Mouse (Mus musculus): ENCODE results near the gene Cdc14b. TPM values are rescaled to one million over a fixed set of nuclear protein-coding genes. Genes with fewer than 3 reads are reported as not detected.

The Cdc14b gene
- 16.1 and 16.9 TPM in 2 replicates for polyA plus RNA-seq (2015; fragmentation: Nextera tagmentation; extraction: Ambion mirVana)

DNA sequence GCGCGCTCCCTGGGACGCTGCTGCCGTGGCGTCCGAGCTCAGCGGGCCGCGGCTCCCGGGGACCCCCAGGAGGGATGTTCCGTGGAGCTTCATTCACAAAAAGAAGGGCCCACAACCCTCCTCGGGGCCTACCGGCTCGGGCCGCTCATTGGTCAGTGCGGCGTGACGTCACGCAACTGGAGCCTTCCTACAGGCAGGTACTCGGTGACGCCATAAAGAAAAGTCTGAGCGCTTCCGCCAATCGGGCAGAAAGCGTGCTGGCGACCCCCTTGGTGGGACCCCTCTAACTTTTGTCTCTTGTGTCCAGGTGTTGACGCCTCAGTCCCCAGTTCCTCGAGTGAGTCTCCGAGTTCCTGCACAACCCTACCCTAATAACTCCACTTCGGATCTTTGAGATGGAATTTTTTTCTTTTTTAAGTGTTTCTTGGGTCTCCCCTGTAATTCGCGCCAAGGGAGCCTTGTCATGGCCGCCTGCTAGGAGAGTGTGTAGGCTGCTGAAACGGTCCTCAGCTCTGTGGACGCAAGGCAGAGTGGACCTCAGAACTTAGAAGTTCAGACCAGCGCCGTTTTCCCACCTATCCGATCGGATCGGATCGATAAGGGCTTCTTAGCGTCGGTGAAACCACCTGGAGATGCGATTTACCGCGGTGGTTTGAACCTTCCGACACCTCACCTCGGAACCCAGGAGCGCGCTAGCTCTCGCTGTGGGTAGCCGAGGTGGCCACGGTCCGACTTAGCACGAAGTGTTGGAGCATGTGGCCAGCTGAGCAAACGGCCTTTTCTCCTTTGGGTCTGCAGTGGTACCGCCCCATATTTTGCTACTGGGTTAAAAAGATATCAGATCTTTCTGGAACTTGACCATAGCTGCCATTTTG is at the start of gene Cdc14b:
Cdc14b (minus strand) TSS at position 412 of the 875 bp plus-strand sequence.
- H3K4me2 ChIP-seq (replicated peaks; ENCODE audit: low read depth, low read length), result peak within 1 kb of the TSS; percentile 99
- under 1% methylated on average over 57 of the region's 57 CpGs for WGBS
- H3K9ac ChIP-seq (replicated peaks; ENCODE audit: low read length), result peak within 1 kb of the TSS; percentile 72
- no peaks in the 10 kb centered on the region for H3K9me3 ChIP-seq (ENCODE audit: low read length)
- H3K4me3 ChIP-seq (ENCODE audit: low read length), result peak within 1 kb of the TSS; percentile 63
- peak; percentile 97 for ATAC-seq (ENCODE audit: low FRiP score, low TSS enrichment)
- peaks cover 15% of the 10 kb centered on the region for H3K4me1 ChIP-seq (ENCODE audit: insufficient read depth, low read length)
- H3K36me3 ChIP-seq (ENCODE audit: insufficient read depth, low read length), result no peaks in the 10 kb centered on the region
- H3K27me3 ChIP-seq (ENCODE audit: insufficient read depth, low read length), result 0 out of 2 replicates have a peak, but pooled peaks cover 4% of the 10 kb centered on the region
- H3K27ac ChIP-seq (ENCODE audit: low read length), result no peak within 1 kb of the TSS

DNA sequence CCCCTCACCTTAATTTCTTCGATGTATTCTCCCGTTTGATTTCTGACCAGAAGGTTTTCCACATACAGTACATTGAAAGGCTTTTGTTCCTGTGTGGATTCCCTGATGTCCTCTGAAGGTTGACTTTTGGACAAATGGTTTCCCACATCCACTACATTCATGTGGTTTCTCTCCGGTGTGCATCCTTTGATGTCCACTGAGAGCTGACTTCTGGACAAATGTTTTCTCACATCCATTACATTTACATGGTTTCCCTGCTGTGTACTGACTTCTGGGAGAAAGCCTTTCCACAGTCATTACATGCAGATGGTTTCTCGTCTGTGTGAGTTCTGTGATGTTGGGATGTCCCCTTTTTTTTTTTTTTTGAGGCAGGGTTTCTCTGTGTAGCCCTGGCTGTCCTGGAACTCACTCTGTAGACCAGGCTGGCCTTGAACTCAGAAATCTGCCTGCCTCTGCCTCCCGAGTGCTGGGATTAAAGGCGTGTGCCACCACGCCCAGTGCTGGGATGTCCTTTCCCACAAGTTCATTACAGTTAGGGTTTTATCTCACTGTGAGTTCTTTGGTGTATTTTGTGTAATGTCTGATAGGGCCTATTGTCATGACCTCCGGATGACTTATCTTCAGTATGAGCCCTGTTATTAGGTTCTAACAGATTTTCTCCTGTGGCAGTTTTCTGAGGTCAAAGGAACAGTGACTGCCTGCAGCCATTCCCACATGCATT is 47.6 kb upstream of the Cdc14b start:
- no peak overlapping the region for H3K4me3 ChIP-seq (ENCODE audit: low read length)
- 79% methylated on average over 8 of the region's 8 CpGs for WGBS
- no peak for ATAC-seq (ENCODE audit: low FRiP score, low TSS enrichment)
- no peaks in the 10 kb centered on the region for H3K4me1 ChIP-seq (ENCODE audit: insufficient read depth, low read length)
- H3K27ac ChIP-seq (ENCODE audit: low read length), result no peak overlapping the region
- H3K36me3 ChIP-seq (ENCODE audit: insufficient read depth, low read length), result no peaks in the 10 kb centered on the region
- no peak overlapping the region for H3K4me2 ChIP-seq (replicated peaks; ENCODE audit: low read depth, low read length)
- H3K9ac ChIP-seq (replicated peaks; ENCODE audit: low read length), result no peak overlapping the region
- H3K9me3 ChIP-seq (ENCODE audit: low read length), result no peaks in the 10 kb centered on the region
- no peaks in the 10 kb centered on the region for H3K27me3 ChIP-seq (ENCODE audit: insufficient read depth, low read length)

DNA sequence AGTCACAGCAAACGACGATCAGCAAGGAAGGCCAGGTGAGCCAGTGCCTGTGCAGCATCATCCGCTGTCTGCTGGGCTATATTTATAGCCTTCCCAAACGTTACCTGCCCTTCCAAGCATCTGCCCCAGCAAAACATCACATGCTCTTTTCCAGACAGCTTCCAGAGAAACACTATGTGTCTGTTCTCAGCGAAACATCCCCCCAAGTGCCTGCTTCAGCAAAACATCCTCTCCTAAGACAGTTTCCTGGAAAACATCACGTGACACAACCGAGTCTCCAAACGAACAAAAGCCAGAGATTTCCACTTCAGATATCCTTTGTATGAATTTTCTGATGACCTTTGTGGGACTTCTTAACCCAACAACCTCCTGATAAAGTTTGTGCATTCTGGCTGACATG is 45.2 kb upstream of the Cdc14b start:
- Histone ChIP-seq H3K27me3 (ENCODE audit: insufficient read depth, low read length) (no peaks in the 10 kb centered on the region), H3K9me3 (ENCODE audit: low read length) (no peaks in the 10 kb centered on the region), H3K4me1 (ENCODE audit: insufficient read depth, low read length) (no peaks in the 10 kb centered on the region), H3K4me3 (ENCODE audit: low read length) (no peak overlapping the region), H3K4me2 (replicated peaks; ENCODE audit: low read depth, low read length) (no peak overlapping the region), H3K9ac (replicated peaks; ENCODE audit: low read length) (no peak overlapping the region), H3K36me3 (ENCODE audit: insufficient read depth, low read length) (no peaks in the 10 kb centered on the region), H3K27ac (ENCODE audit: low read length) (no peak overlapping the region)
- no peak for ATAC-seq (ENCODE audit: low FRiP score, low TSS enrichment)
- WGBS, result 75% methylated on average over 8 of the region's 8 CpGs

DNA sequence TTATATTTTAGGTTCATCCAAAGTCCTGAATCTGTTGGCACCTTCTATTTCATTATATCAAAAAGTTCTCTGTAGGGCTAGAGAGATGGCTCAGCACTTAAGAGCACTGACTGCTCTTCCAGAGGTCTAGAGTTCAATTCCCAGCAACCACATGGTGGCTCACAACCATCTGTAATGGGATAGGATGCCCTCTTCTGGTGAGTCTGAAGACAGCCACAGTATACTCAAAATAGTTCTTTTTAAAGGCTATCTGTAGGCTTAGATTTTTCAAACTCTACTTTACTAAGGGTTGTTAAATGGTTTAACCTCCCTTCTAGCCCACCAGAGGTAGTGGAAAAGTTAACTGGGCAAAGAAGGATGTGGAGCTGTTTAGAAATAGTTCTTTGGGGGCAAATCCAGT is 44.7 kb upstream of the Cdc14b start:
- no peaks in the 10 kb centered on the region for H3K9me3 ChIP-seq (ENCODE audit: low read length)
- no peak overlapping the region for H3K4me2 ChIP-seq (replicated peaks; ENCODE audit: low read depth, low read length)
- H3K27me3 ChIP-seq (ENCODE audit: insufficient read depth, low read length), result no peaks in the 10 kb centered on the region
- H3K4me3 ChIP-seq (ENCODE audit: low read length), result no peak overlapping the region
- H3K27ac ChIP-seq (ENCODE audit: low read length), result no peak overlapping the region
- H3K36me3 ChIP-seq (ENCODE audit: insufficient read depth, low read length), result no peaks in the 10 kb centered on the region
- ATAC-seq (ENCODE audit: low FRiP score, low TSS enrichment), result no peak
- no peak overlapping the region for H3K9ac ChIP-seq (replicated peaks; ENCODE audit: low read length)
- H3K4me1 ChIP-seq (ENCODE audit: insufficient read depth, low read length), result no peaks in the 10 kb centered on the region

DNA sequence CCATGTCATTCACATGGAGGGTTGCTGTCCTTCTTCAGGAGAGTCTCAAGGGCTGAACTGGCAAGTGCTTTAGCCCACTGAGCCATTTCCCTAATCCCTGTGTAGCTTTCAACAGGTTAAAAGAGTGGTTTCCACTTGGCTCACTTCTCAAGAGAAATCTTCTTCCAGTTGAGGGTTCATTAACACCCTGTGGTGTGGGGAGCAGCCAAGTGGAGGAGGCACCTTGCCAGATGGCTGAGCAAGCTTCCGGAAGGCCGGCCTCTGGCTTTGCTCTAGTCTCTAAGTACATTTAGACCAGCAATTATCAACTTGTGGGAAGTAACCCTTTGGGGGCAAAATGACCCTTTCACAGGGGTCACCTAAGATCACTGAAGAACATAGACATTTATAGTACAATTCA is 43.3 kb upstream of the Cdc14b start:
- 34% methylated on average over 2 of the region's 2 CpGs for WGBS

DNA sequence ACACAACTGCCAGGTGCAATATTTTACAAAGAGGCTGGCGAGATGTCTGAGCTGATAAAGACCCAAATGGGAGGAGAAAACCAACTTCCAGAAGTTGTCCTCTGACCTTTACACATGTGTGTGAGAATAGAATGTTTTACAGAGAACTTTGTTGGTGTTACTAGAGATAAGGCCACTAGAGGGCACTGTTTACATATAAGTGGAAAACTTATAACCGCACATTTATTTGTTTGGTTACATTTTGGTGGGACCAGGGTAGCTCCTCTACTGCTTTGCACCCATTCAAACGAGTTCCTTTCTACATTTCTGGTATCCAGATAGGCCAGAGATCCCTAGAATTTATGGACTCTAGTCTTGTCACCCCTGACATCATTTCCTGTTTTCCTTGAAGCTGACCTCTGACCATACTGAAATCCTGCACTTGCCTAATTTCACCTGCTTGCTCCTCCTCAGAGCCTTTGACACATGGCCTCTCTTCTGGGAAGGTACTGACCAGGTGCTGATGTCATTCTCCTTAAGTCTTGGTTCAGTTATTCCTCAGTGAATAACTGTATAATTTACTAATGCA is 40.5 kb upstream of the Cdc14b start:
- WGBS, result 0% methylated on average over 3 of the region's 3 CpGs
- no peak overlapping the region for H3K27ac ChIP-seq (ENCODE audit: low read length)
- H3K9ac ChIP-seq (replicated peaks; ENCODE audit: low read length), result no peak overlapping the region
- no peak for ATAC-seq (ENCODE audit: low FRiP score, low TSS enrichment)
- no peak overlapping the region for H3K4me3 ChIP-seq (ENCODE audit: low read length)
- no peaks in the 10 kb centered on the region for H3K36me3 ChIP-seq (ENCODE audit: insufficient read depth, low read length)
- H3K9me3 ChIP-seq (ENCODE audit: low read length), result no peaks in the 10 kb centered on the region
- H3K4me2 ChIP-seq (replicated peaks; ENCODE audit: low read depth, low read length), result no peak overlapping the region
- peaks cover 10% of the 10 kb centered on the region for H3K4me1 ChIP-seq (ENCODE audit: insufficient read depth, low read length)
- H3K27me3 ChIP-seq (ENCODE audit: insufficient read depth, low read length), result no peaks in the 10 kb centered on the region

More for the DNA sequence above, 43.3 kb upstream of the Cdc14b start:
- Histone ChIP-seq H3K4me3 (ENCODE audit: low read length) (no peak overlapping the region), H3K9ac (replicated peaks; ENCODE audit: low read length) (no peak overlapping the region), H3K9me3 (ENCODE audit: low read length) (no peaks in the 10 kb centered on the region), H3K4me1 (ENCODE audit: insufficient read depth, low read length) (no peaks in the 10 kb centered on the region), H3K36me3 (ENCODE audit: insufficient read depth, low read length) (no peaks in the 10 kb centered on the region), H3K27ac (ENCODE audit: low read length) (no peak overlapping the region), H3K27me3 (ENCODE audit: insufficient read depth, low read length) (no peaks in the 10 kb centered on the region), H3K4me2 (replicated peaks; ENCODE audit: low read depth, low read length) (no peak overlapping the region)
- ATAC-seq (ENCODE audit: low FRiP score, low TSS enrichment), result no peak

DNA sequence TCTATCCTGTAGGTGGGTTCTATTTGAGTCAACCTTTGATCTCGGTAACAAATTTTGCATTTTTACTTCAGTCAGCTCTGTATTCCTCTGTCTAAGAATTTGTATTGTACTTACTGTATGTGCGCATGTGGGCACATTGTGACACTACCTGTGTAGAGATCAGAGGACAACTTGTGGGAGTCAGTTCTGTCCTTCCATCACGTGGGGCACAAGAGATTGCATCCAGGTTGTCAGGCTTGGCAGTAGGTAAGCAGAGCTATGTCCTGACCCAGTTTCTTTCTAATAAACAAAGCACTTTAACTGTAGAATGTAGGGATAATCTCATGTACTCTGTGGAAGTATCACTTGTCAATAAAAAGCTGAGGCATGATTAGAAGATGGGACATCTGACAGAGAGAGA is 39.0 kb upstream of the Cdc14b start:
- Histone ChIP-seq H3K9ac (replicated peaks; ENCODE audit: low read length) (no peak overlapping the region), H3K36me3 (ENCODE audit: insufficient read depth, low read length) (no peaks in the 10 kb centered on the region), H3K27me3 (ENCODE audit: insufficient read depth, low read length) (no peaks in the 10 kb centered on the region), H3K27ac (ENCODE audit: low read length) (no peak overlapping the region), H3K4me2 (replicated peaks; ENCODE audit: low read depth, low read length) (no peak overlapping the region), H3K9me3 (ENCODE audit: low read length) (no peaks in the 10 kb centered on the region), H3K4me1 (ENCODE audit: insufficient read depth, low read length) (peaks cover 14% of the 10 kb centered on the region), H3K4me3 (ENCODE audit: low read length) (no peak overlapping the region)
- ATAC-seq (ENCODE audit: low FRiP score, low TSS enrichment), result no peak
- 66% methylated on average over 3 of the region's 3 CpGs for WGBS

DNA sequence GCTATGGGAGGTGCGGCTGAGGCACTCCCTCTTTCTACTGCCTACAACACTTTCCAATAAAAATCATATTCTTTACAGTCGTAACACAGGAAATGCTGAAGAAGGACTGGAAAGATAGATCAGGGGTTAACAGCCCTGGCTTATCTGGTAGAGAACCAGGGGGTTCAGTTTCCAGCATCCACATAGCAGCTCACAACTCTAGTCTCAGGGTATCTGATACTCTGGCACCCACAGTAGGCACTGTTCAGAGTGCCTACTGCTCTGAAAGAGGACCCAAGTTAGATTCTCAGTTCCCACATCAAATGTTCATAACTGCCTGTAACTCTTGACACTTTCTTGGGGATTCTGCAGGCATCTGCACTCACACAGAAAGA is 37.8 kb upstream of the Cdc14b start:
- Histone ChIP-seq H3K27ac (ENCODE audit: low read length) (peak overlapping the region; percentile 21; the same call in 1 of the 2 replicates), H3K27me3 (ENCODE audit: insufficient read depth, low read length) (no peaks in the 10 kb centered on the region), H3K36me3 (ENCODE audit: insufficient read depth, low read length) (peaks cover 2% of the 10 kb centered on the region; the same call in 1 of the 2 replicates), H3K4me3 (ENCODE audit: low read length) (peak overlapping the region; percentile 75), H3K9me3 (ENCODE audit: low read length) (no peaks in the 10 kb centered on the region), H3K4me2 (replicated peaks; ENCODE audit: low read depth, low read length) (peak overlapping the region; percentile 51), H3K9ac (replicated peaks; ENCODE audit: low read length) (peak overlapping the region; percentile 61), H3K4me1 (ENCODE audit: insufficient read depth, low read length) (peaks cover 14% of the 10 kb centered on the region)
- peak; percentile 73 for ATAC-seq (ENCODE audit: low FRiP score, low TSS enrichment)
- 0% methylated on average over 2 of the region's 2 CpGs for WGBS

DNA sequence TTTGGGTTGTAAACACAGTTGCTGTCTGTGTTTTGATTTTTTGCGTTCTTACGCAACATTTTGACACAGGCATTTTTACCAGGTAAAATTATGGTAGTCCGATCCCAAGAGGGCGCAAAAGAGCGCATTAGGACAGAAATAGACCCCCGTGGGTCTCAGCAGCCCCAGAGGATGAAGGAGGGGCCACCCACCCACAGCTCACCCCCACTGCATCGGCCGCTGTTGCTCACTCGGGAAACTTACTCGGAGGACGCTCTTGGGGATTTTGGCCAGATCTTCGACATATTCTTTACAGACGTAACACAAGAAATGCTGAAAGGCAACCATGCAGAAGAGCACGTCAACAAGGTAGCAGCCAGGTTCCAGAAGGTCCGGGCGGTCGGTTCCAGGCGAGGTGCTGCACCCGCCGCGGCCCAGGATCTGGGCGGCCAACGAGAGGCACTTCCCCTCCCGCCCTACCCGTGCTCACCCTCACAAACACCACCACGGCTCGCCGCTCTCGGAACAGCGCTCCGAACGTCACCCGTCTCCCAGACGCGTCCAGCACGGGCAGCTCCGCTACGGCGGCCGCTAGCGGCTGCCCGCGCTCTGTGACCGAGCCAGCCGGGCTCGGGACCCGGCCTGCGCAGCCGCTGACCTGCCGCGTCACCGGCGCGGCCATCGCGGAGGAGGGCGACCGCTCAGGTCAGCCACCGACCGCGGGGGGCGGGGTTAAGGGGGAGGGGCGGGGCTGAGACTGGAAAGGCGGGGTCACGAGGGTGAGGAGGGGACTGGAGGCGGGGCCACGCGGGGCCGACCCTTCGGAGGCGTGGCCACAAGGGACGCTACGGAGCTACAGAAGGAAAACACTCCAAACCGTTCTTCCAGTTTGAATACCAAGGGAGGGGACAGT is 37.2 kb upstream of the Cdc14b start, which contains the start of gene Aaed1:
Aaed1 (minus strand) TSS at position 687 of the 892 bp plus-strand sequence.
- Histone ChIP-seq H3K27me3 (ENCODE audit: insufficient read depth, low read length) (no peaks in the 10 kb centered on the region), H3K4me3 (ENCODE audit: low read length) (peak within 1 kb of the TSS; percentile 75), H3K4me2 (replicated peaks; ENCODE audit: low read depth, low read length) (peak within 1 kb of the TSS; percentile 51), H3K27ac (ENCODE audit: low read length) (peak within 1 kb of the TSS; percentile 96), H3K9me3 (ENCODE audit: low read length) (no peaks in the 10 kb centered on the region), H3K9ac (replicated peaks; ENCODE audit: low read length) (peak within 1 kb of the TSS; percentile 83), H3K36me3 (ENCODE audit: insufficient read depth, low read length) (peaks cover 3% of the 10 kb centered on the region; the same call in 1 of the 2 replicates), H3K4me1 (ENCODE audit: insufficient read depth, low read length) (peaks cover 14% of the 10 kb centered on the region)
- under 1% methylated on average over 61 of the region's 74 CpGs for WGBS
- peak; percentile 93 for ATAC-seq (ENCODE audit: low FRiP score, low TSS enrichment)

All from kidney, embryonic 16.5 days (tissue).